Mouse (Mus musculus) erythroblast, embryonic 14.5 days (primary cell): ENCODE data around the gene Negr1. TPM values are rescaled to one million over a fixed set of nuclear protein-coding genes. Genes with fewer than 3 reads are reported as not detected.

Source experiments
- H3K27me3 ChIP-seq: 2 replicates; pipeline ENCODE4 v1.6.1; 2012; ENCODE audit warnings: inconsistent platforms; ENCODE audit not compliant: control insufficient read depth
- H3K36me3 ChIP-seq: 2 replicates; pipeline ENCODE4 v1.6.1; 2012; ENCODE audit warnings: mild to moderate bottlenecking, inconsistent platforms; ENCODE audit not compliant: control insufficient read depth
- H3K4me1 ChIP-seq: 2 replicates; pipeline ENCODE4 v1.6.1; 2012; ENCODE audit warnings: inconsistent platforms; ENCODE audit not compliant: control insufficient read depth
- H3K4me3 ChIP-seq: replicated peaks from 2 replicates; pipeline ENCODE3; 2012; ENCODE audit warnings: moderate library complexity, mild to moderate bottlenecking, inconsistent platforms
- H3K9me3 ChIP-seq: 2 replicates; pipeline ENCODE4 v1.6.1; 2012; ENCODE audit warnings: low read length, inconsistent platforms, mixed read lengths; ENCODE audit not compliant: control insufficient read depth
- GATA1 ChIP-seq: IDR thresholded peaks from 2 replicates; pipeline ENCODE4 v1.6.1; 2012; ENCODE audit warnings: low read length, inconsistent platforms, mixed read lengths
- TAL1 ChIP-seq: IDR thresholded peaks from 3 replicates; pipeline ENCODE4 v1.6.1; 2012; ENCODE audit warnings: low read length, inconsistent platforms, mixed read lengths
- polyA plus RNA-seq: library from polyadenylated mRNA; stranded (reverse); fragments of >175 nt; gene quantifications from 2 replicates; pipeline ENCODE4 v1.2.3, GENCODE M21; 2012

The Negr1 gene
- polyA plus RNA-seq, 1 experiment, result 0.02 TPM

DNA sequence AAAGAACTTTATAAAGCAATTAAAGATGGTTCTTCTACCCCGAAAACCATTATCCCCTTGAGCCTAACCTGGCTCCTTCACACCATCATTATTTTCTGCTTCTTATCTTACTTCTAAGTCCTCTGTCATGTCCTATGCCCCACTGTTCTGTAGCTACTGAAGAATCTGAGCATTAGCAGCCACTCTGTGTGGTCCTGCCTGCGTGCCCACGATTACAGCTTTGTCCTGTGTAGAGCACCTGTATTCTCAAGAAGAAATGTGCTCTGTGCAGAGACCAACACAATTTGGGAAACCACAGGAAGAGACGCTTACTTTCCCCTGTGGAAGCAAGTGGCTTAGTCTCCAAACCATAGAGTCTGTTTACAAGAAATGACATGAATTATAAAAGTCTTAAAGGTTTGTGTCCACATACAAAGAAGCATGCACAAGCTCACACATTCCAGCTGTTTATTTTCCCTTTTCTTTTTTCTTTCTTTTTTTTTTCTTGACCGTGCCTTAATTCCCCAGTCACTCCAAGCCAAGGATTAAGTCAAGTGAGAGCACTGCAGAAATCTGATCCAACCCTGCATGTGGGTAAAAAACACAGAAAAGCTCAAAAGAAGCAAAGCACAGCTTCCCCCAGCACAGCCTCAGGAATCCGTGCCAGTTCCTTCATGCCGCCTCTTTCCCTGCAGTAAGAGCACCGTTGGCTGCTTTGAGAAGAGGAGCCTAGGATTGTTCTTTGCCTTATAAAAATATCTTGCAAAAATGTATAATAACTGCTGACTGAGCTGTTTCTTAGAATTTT is 627.5 kb downstream of the Negr1 start:
- Histone ChIP-seq H3K9me3 (no peaks in the 10 kb centered on the region), H3K4me3 (no peak overlapping the region), H3K27me3 (no peaks in the 10 kb centered on the region), H3K36me3 (no peaks in the 10 kb centered on the region), H3K4me1 (no peaks in the 10 kb centered on the region)
- TF ChIP-seq GATA1 (no peak), TAL1 (no peak)

DNA sequence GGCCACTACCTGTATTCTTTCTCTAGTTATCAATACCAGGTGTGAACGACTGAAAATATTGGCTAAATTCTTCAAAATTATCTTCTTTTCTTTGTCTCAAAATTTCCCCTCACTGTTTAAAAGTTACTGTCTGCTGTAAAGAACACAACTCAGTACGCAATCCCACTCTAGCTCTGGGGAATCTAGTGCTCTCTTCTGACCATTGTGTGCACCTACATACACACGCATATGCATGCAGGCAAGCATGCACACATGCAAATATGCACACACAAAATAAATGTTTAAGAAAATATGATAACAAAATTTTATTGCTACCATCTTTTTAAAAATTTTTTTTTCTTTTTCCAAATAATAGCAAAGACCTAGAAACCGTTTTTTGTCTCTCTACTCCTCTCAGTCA is 628.2 kb downstream of the Negr1 start:
- H3K36me3 ChIP-seq, result no peaks in the 10 kb centered on the region
- no peaks in the 10 kb centered on the region for H3K27me3 ChIP-seq
- H3K4me1 ChIP-seq, result no peaks in the 10 kb centered on the region
- H3K4me3 ChIP-seq, result no peak overlapping the region
- TF ChIP-seq GATA1, result no peak
- TF ChIP-seq TAL1, result no peak
- no peaks in the 10 kb centered on the region for H3K9me3 ChIP-seq

DNA sequence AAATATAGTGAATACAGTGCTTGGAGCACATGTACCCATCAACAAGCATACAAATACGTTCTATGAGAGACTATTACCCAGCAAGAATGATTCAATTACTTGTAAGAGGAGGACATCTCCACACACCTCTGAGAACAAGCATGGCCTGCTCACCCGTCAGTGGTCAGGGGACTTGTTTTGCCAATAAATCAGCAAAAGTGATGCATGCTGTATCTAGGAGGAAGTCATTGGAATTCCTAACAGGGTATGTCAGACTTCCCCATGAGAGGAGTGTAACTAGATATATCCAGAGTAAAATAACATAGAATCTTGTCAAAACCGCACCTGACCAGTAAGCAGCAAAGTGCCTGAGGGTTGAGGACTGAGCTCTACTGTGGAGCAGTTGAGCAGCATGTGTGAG is 629.0 kb downstream of the Negr1 start:
- Histone ChIP-seq H3K4me3 (no peak overlapping the region), H3K36me3 (no peaks in the 10 kb centered on the region)
- TF ChIP-seq TAL1, result no peak
- no peak for TF ChIP-seq GATA1

DNA sequence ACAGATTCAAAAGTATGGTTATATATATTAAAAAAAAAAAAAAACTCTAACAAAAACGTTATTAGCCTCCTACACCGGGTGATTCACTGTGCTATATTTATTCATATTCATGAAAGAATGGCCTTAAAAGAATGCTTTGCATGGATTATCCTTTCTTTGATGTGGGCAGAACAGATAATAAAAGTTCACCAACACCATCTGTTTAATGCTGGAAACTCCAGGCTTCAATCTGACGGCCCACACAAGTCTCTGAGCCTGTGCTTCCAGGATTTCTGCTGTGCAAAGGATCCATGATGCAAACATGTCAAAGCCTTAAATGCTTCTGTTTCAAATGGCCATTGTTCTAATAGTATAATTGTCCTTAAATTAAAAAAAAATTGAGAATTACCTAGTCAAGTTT is 630.4 kb downstream of the Negr1 start:
- Histone ChIP-seq H3K27me3 (no peaks in the 10 kb centered on the region), H3K4me1 (no peaks in the 10 kb centered on the region), H3K4me3 (no peak overlapping the region), H3K36me3 (no peaks in the 10 kb centered on the region), H3K9me3 (no peaks in the 10 kb centered on the region)
- no peak for TF ChIP-seq GATA1
- TF ChIP-seq TAL1, result no peak

More for the DNA sequence above, 629.0 kb downstream of the Negr1 start:
- Histone ChIP-seq H3K4me1 (no peaks in the 10 kb centered on the region), H3K27me3 (no peaks in the 10 kb centered on the region), H3K9me3 (no peaks in the 10 kb centered on the region)

DNA sequence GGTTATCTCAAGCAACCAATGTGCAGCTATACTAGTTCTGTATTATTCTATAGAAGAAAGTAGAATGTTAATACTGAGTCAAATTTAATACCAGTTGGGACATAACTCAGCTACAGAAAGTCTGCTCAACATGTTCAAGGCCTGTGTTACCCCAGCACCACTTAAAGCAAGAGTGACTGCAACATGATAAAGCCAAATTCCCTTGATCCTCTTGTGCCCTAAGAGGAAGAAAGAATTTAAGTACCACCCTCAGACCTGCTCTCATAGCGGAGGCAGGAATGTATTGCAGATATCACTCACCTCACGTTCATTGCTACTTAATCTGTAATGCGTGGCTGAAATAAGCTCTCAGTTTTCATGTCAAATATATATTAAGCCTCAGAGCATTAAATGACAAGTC is 631.5 kb downstream of the Negr1 start:
- no peaks in the 10 kb centered on the region for H3K9me3 ChIP-seq
- H3K27me3 ChIP-seq, result no peaks in the 10 kb centered on the region
- no peak overlapping the region for H3K4me3 ChIP-seq
- H3K36me3 ChIP-seq, result no peaks in the 10 kb centered on the region
- no peaks in the 10 kb centered on the region for H3K4me1 ChIP-seq
- TF ChIP-seq GATA1 (no peak), TAL1 (no peak)

DNA sequence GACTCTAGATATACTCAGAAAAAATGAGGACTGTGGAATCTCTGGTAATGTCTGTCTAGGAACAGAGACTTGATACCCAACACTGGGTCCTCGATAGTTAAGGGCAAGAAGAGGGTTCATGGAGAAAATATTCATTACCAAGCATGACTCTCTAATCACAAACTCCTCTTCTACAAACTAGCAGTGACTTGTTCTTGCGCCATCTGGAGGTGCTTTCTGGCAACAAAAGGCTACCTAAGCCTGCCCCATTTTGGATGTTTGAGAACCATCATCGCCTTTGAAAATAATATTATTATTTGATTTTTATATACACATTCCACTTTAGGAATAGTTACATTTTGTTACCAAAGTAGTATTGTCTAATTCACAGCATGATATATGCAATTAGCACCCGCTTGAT is 637.1 kb downstream of the Negr1 start:
- Histone ChIP-seq H3K4me3 (no peak overlapping the region), H3K9me3 (peaks cover 3% of the 10 kb centered on the region; the same call in 1 of the 2 replicates), H3K27me3 (no peaks in the 10 kb centered on the region), H3K36me3 (no peaks in the 10 kb centered on the region), H3K4me1 (no peaks in the 10 kb centered on the region)
- TF ChIP-seq GATA1 (no peak), TAL1 (no peak)

DNA sequence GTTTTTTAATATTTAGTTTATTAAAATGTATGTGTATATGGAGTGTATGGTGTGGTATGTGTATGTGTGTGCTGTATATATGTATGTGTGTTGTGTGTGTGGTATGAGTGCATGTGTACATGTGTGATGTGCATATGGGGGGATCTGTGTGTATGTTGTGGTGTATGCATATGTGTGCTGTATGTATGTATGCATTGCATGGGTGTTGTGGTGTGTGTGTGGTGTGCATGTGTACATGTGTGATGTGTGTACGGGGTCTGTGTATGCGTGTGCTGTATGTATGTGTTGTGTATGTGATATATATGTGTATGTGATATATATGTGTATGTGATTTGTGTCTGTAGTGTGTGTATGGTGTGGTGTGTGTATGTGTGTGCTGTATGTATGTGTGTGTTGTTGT is 640.1 kb downstream of the Negr1 start:
- Histone ChIP-seq H3K27me3 (no peaks in the 10 kb centered on the region), H3K4me1 (no peaks in the 10 kb centered on the region), H3K4me3 (no peak overlapping the region), H3K36me3 (no peaks in the 10 kb centered on the region), H3K9me3 (peaks cover 3% of the 10 kb centered on the region; the same call in 1 of the 2 replicates)
- TF ChIP-seq GATA1 (no peak), TAL1 (no peak)

DNA sequence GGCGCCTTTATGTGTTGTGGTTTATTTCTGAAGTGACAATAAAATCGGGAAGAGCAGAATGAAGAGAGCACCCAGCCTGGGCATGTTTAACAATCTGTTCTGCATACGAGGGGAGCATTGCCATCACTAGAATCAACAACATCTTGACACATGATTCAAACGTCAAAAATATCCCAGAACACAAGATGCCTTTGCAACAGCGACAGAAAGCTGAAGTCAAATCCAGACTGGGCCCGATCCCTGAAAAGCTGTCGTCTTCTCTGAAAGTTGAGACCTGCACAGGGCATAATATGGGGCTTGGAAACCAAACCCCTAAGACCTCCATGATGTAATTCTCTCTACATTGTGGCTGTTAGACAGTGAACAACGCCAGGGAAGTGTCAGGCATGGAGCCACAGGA is 642.0 kb downstream of the Negr1 start:
- Histone ChIP-seq H3K4me3 (no peak overlapping the region), H3K27me3 (no peaks in the 10 kb centered on the region), H3K9me3 (peaks cover 3% of the 10 kb centered on the region; the same call in 1 of the 2 replicates), H3K36me3 (no peaks in the 10 kb centered on the region), H3K4me1 (no peaks in the 10 kb centered on the region)
- no peak for TF ChIP-seq GATA1
- no peak for TF ChIP-seq TAL1

DNA sequence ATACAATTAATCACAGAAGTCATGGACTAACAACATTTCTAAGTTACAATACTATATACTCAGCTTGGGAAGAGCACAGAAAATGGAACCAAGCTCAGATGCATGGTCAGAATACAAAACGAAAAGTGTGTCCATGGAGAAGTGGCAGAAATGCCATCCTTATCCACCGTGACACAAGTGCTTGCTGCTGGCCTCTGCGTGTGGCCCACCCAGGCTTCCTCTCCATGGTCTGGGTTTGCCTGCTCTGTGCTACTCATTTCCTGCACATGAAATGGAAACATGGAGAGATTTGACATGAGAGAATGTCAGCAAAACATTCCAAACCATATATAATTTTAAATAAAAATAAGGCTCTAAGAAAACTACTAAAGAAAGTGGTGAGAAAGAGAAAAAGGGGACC is 645.2 kb downstream of the Negr1 start:
- Histone ChIP-seq H3K36me3 (no peaks in the 10 kb centered on the region), H3K9me3 (peaks cover 2% of the 10 kb centered on the region; the same call in 1 of the 2 replicates), H3K4me1 (no peaks in the 10 kb centered on the region), H3K4me3 (no peak overlapping the region), H3K27me3 (no peaks in the 10 kb centered on the region)
- TF ChIP-seq GATA1, result no peak
- TF ChIP-seq TAL1, result no peak
